Mouse (Mus musculus) forebrain, embryonic 10.5 days (tissue): ENCODE results near the gene Prl2b1. TPM values are rescaled to one million over a fixed set of nuclear protein-coding genes. Genes with fewer than 3 reads are reported as not detected.
A peak's percentile ranks its signal among the peaks of the same experiment; 100 is the strongest.

Experiments
- DNase-seq: peaks from one replicate; pipeline ENCODE4 v3.0.0-alpha.2; 2017; ENCODE audit warnings: low spot score; ENCODE audit errors: extremely low spot score
- H3K27ac ChIP-seq: fragments of 300-500 bp; sonication (generic); 2 replicates; pipeline ENCODE4 v1.5.1; 2016; ENCODE audit warnings: mild to moderate bottlenecking
- H3K27me3 ChIP-seq: fragments of 300-500 bp; sonication (generic); 2 replicates; pipeline ENCODE4 v1.6.1; 2016; ENCODE audit warnings: mild to moderate bottlenecking; ENCODE audit not compliant: poor library complexity, severe bottlenecking
- H3K36me3 ChIP-seq: fragments of 300-500 bp; sonication (generic); replicated peaks from 2 replicates; pipeline ENCODE4 v1.6.1; 2016; ENCODE audit warnings: mild to moderate bottlenecking, moderate library complexity
- H3K4me1 ChIP-seq: fragments of 300-500 bp; sonication (generic); 2 replicates; pipeline ENCODE4 v1.6.1; 2016
- H3K4me3 ChIP-seq: fragments of 300-500 bp; sonication (generic); 2 replicates; pipeline ENCODE4 v1.5.1; 2016; ENCODE audit warnings: mild to moderate bottlenecking, moderate library complexity
- H3K9me3 ChIP-seq: fragments of 300-500 bp; sonication (generic); 2 replicates; pipeline ENCODE4 v1.6.1; 2016; ENCODE audit warnings: mild to moderate bottlenecking, moderate library complexity
- WGBS: fragments of 180-500 bp; shearing (Covaris S2); methylation state at CpG from one replicate; pipeline ENCODE4 v1.1.7; 2016; 5-methylcytosine and 5-hydroxymethylcytosine counted together
- polyA plus RNA-seq: library from polyadenylated mRNA; unstranded; fragments of >200 nt; fragmentation: Nextera tagmentation; extraction: Ambion mirVana; gene quantifications from 2 replicates; pipeline ENCODE4 v1.2.1, GENCODE M21; 2016

Prl2b1 gene
- not detected in 2 replicates for polyA plus RNA-seq

DNA sequence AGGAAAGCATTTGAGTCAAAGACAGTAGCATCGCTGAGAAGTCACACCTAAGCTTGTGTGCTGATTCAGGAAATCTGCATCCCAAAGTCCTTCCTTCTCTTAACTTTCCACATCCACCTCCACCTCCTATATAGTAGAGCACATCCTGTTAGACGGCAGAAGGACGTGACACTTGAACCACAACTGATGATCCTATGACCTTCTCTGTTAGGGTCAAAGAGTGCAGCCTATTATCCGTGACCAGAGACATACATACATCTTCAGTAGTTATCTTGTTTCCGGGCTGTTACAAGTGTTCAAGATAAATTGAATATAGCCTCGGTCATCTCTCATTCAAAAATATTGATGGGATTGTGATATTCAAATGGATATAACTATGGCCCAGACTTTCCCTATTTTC is at the start of gene Prl2b1:
TSS of gene Prl2b1 (minus strand) at position 101 of the 400 bp plus-strand sequence.
- 87% methylated on average over 6 of the region's 6 CpGs for WGBS
- Histone ChIP-seq H3K27me3 (no peaks in the 10 kb centered on the region), H3K36me3 (no peaks in the 10 kb centered on the region), H3K9me3 (no peaks in the 10 kb centered on the region), H3K4me1 (no peaks in the 10 kb centered on the region), H3K4me3 (no peak within 1 kb of the TSS), H3K27ac (no peak within 1 kb of the TSS)
- DNase-seq = no peak

DNA sequence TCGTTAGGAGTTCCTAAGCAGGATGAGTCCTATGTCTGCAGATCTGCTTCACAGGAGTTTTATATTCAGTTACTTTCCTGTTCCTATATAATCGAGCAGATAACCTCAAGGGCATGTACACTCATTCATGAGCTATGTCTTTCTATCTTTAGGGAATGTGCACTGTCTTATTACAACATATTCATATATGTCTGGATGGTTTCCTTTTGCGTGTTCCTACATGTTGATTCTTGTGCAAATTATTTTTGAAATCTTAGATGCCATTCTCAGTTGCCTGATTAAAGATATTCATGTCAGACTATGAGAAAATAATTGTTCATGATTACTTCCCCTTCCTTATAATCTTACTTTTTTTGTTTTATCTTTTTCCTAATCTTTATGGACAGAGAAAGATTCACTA is 47.9 kb upstream of the Prl2b1 start, which contains the start of gene Prl8a6:
TSS of gene Prl8a6 (minus strand) at position 101 of the 400 bp plus-strand sequence.
- H3K36me3 ChIP-seq = no peaks in the 10 kb centered on the region
- H3K9me3 ChIP-seq = no peaks in the 10 kb centered on the region
- WGBS = 88% methylated on average over 3 of the region's 3 CpGs
- no peaks in the 10 kb centered on the region for H3K4me1 ChIP-seq
- no peak for DNase-seq
- H3K27me3 ChIP-seq = no peaks in the 10 kb centered on the region
- no peak within 1 kb of the TSS for H3K4me3 ChIP-seq
- H3K27ac ChIP-seq = no peak within 1 kb of the TSS

DNA sequence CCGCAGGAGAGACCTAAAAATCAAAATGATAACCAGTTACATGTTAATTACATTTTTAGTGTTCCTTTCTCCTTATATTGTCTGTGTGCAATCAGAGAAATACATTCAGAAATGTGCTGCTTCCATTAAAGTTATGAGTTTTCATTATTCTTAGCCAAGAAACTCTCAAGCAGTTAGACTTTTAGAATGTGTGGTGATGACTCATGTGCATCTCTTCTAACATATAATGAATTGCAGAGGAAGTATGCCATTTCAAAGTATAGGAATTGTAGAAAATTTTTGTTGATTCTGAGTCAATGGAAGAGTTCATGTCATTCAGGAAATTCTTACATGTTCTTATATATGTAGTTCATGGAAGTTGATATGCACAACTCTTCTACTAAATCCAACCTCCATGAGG is 42.5 kb upstream of the Prl2b1 start:
- 88% methylated on average over 1 of the region's 1 CpGs for WGBS
- no peaks in the 10 kb centered on the region for H3K36me3 ChIP-seq
- H3K4me3 ChIP-seq = no peak overlapping the region
- no peaks in the 10 kb centered on the region for H3K27me3 ChIP-seq
- no peaks in the 10 kb centered on the region for H3K4me1 ChIP-seq
- no peaks in the 10 kb centered on the region for H3K9me3 ChIP-seq
- no peak for DNase-seq
- H3K27ac ChIP-seq = no peak overlapping the region

DNA sequence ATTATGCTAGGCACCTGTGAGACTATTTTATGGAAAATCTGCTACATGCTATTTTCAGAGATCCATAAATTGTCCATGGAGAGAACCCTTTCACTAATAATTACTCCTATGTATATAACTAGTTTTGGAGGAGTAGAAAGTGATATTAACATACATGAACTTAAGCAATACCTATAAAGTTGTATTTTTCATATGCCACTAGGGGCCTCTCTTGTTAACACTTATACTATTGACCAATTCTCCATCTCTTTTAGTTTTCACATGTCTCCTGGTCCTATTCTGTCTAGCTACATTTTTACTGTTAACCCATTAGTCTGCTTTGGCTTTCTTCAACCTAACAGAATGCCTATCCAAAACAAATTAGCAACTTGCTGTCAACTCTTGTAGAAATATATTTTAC is 23.0 kb upstream of the Prl2b1 start:
- no peaks in the 10 kb centered on the region for H3K9me3 ChIP-seq
- no peak overlapping the region for H3K4me3 ChIP-seq
- no peaks in the 10 kb centered on the region for H3K4me1 ChIP-seq
- H3K36me3 ChIP-seq = no peaks in the 10 kb centered on the region
- H3K27ac ChIP-seq = no peak overlapping the region
- no peak for DNase-seq
- H3K27me3 ChIP-seq = no peaks in the 10 kb centered on the region

DNA sequence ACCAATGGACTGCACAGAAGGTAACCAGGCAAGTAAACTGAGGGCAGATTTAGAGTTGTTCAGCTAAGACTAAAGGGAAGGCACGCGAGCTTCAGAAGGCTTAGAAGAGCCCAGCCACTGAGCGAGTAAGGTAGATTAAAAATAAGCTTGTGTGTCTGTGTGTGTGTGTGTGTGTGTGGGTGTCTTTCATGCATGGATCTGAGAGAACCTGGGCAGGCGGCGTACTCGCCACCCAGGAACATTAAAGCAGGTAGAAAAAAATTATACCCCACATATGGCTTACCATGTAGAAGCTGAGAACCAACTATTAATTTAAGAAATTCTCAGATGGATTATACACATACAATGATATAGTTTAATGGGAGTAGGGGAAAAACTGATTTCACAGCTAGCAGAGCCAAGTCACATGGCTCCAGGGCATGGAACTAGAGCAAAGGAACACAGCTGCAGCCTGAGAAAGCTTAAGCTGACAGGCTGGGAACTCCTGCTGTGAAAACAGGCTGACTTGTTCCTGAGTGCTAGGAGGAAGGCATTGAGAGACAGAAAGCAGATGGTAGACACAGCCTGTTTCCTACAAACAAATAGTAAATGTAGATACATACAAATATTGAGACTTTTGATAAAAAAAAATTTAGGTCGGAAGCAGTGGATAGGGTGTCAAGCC is 8.5 kb upstream of the Prl2b1 start:
- Histone ChIP-seq H3K4me3 (no peak overlapping the region), H3K9me3 (no peaks in the 10 kb centered on the region), H3K27me3 (no peaks in the 10 kb centered on the region), H3K27ac (no peak overlapping the region), H3K4me1 (0 out of 2 replicates have a peak, but pooled peaks cover 8% of the 10 kb centered on the region), H3K36me3 (no peaks in the 10 kb centered on the region)
- WGBS = 86% methylated on average over 7 of the region's 7 CpGs
- DNase-seq = no peak

DNA sequence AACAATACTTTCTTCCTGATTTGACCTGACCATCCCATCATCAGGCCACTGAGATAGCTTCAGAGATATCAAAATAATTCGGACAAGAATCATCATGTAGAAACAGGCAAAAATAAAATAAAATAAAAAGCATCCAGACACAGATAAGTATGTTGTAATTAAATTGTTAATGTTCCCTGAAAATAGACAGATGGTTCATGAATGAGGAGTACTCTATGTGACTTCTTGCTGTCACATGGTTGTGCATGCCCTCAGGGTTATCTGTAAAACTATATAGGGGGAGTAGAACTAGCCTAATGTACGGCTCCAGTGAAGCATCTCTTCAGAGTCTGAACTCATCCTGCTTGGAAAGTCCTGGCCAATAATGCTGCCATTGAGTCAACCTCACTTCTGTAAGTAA is 45.3 kb downstream of the Prl2b1 start, which contains the start of gene Prl8a2:
TSS of gene Prl8a2 (plus strand) at position 301 of the 400 bp plus-strand sequence.
- DNase-seq = no peak
- 87% methylated on average over 2 of the region's 2 CpGs for WGBS
- H3K36me3 ChIP-seq = no peaks in the 10 kb centered on the region
- no peaks in the 10 kb centered on the region for H3K9me3 ChIP-seq
- no peaks in the 10 kb centered on the region for H3K27me3 ChIP-seq
- H3K27ac ChIP-seq = no peak within 1 kb of the TSS
- H3K4me1 ChIP-seq = no peaks in the 10 kb centered on the region
- no peak within 1 kb of the TSS for H3K4me3 ChIP-seq

DNA sequence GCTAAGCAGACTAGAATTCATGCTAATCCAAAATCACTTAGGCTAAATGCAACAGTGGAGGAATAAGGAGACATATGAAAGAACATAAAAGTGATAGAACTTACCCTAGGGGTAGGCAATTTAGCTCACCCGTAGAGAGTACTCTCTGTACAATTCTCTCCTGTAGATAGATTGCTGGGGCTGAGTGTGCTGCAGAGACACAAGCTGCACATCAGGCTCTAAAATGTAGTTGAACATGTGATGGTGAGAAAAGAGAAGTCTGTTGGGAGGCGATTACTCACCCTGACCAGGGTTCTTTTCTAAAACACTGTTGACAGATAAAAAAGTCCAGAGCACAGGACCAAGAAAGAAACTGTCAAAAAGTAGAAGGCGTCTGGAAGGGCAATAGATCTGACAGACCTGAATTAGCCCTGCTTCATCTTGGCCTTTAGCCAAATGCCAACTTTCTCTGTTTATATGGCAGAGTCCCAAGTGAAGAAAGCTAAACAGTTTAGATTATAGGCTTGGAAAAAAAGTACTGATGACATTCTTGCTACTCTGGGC is 47.8 kb downstream of the Prl2b1 start:
- WGBS = 83% methylated on average over 3 of the region's 3 CpGs
- no peaks in the 10 kb centered on the region for H3K36me3 ChIP-seq
- peaks cover 4% of the 10 kb centered on the region; the same call in 1 of the 2 replicates for H3K27me3 ChIP-seq
- DNase-seq = no peak
- H3K27ac ChIP-seq = no peak overlapping the region
- no peaks in the 10 kb centered on the region for H3K4me1 ChIP-seq
- no peaks in the 10 kb centered on the region for H3K9me3 ChIP-seq
- no peak overlapping the region for H3K4me3 ChIP-seq

DNA sequence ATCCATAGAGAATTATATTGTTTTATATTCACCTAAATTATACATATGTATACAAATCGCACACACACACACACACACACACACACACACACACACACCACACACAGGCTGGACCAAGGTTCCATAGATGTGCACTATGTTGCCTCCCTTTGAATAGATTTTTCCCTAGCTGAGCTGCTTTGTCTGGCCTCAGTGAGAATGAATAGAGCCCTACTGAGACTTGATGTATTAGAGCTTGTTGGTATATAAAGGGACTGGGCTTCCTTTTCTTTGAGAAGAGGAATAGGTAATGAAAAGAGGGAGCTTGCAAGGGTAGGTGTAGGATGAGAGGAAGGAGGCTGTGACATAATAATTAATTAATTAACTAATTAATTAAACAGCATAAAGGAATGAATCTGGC is 55.7 kb downstream of the Prl2b1 start:
- Histone ChIP-seq H3K4me1 (peaks cover 11% of the 10 kb centered on the region), H3K36me3 (no peaks in the 10 kb centered on the region), H3K27me3 (peaks cover 36% of the 10 kb centered on the region), H3K9me3 (no peaks in the 10 kb centered on the region), H3K27ac (no peak overlapping the region), H3K4me3 (no peak overlapping the region)
- DNase-seq = peak; percentile 22
- 56% methylated on average over 1 of the region's 1 CpGs for WGBS

Other genes with a start within 250 kb of the Prl2b1 start
- gene Prl3d3, start 234.1 kb downstream of the Prl2b1 start, polyA plus RNA-seq = not detected in 2 replicates
- gene Prl3c1, start 194.2 kb downstream of the Prl2b1 start, polyA plus RNA-seq = not detected in 2 replicates
- 1.3 and 1.7 TPM in 2 replicates for gene Prl3b1, start 149.0 kb downstream of the Prl2b1 start, polyA plus RNA-seq
- gene Prl3a1, start 131.4 kb downstream of the Prl2b1 start, polyA plus RNA-seq = not detected in 2 replicates
- gene Prl6a1, start 78.2 kb downstream of the Prl2b1 start, polyA plus RNA-seq = not detected in 2 replicates
- not detected in 2 replicates for gene Prl8a2, start 45.2 kb downstream of the Prl2b1 start, polyA plus RNA-seq
- not detected in 2 replicates for gene Prl8a6, start 47.8 kb upstream of the Prl2b1 start, polyA plus RNA-seq
- not detected in 2 replicates for gene Prl8a8, start 122.4 kb upstream of the Prl2b1 start, polyA plus RNA-seq
- gene Prl8a9, start 173.8 kb upstream of the Prl2b1 start, polyA plus RNA-seq = not detected in 2 replicates
- not detected in 2 replicates for gene Prl8a1, start 191.3 kb upstream of the Prl2b1 start, polyA plus RNA-seq
- not detected in 2 replicates for gene Prl7b1, start 219.7 kb upstream of the Prl2b1 start, polyA plus RNA-seq